In the genomic region with DNA sequence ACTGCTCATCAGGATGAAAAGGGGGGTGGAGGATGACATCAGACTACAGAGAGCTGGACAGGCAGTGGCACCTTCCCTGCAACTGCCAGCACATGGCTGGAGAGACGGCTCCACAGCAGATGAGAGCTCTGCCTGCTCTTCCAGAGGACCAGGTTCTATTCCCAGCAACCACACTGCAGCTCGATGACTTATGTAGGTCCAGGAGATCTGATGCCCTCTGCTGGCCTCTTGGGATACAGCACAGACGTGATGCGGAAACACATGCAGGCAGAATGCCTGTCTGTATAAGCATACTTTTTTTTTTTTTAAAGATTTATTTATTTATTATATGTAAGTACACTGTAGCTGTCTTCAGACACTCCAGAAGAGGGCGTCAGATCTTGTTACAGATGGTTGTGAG, we compare ENCODE assay signal across 7 mouse cellular contexts. TPM values are rescaled to one million over a fixed set of nuclear protein-coding genes. Genes with fewer than 3 reads are reported as not detected.
DNase-seq lines count a peak whose midpoint lies in the region; TF ChIP-seq lines count a peak whose summit lies in the region.

No protein-coding gene starts in this region.

- TF ChIP-seq POLR2A in embryonic fibroblast, embryonic 13.5 days (IDR thresholded peaks at IDR 0.05; ENCODE audit: low read depth, low read length), result no peak

- no peak overlapping the region for H3K4me3 ChIP-seq in left cerebral cortex, adult 2 months
- H3K4me3 ChIP-seq in embryonic fibroblast, embryonic 13.5 days (ENCODE audit: insufficient read depth, low read length), result no peak overlapping the region

- peak; percentile 53 for TF ChIP-seq CTCF in left cerebral cortex, adult 2 months (IDR thresholded peaks at IDR 0.05)
- TF ChIP-seq CTCF in embryonic fibroblast, embryonic 13.5 days (IDR thresholded peaks at IDR 0.05; ENCODE audit: borderline replicate concordance, insufficient read depth, low read length), result peak; percentile 54; the same call in 1 of the 2 replicates

- no peak overlapping the region for H3K27ac ChIP-seq in left cerebral cortex, adult 2 months
- no peak overlapping the region for H3K27ac ChIP-seq in embryonic fibroblast, embryonic 13.5 days (ENCODE audit: insufficient read depth, low read length)

- DNase-seq in left cerebral cortex, adult 2 months (ENCODE audit: extremely low spot score in 1 of 2, low spot score in 2 of 2), result no peak
- no peak for DNase-seq in left cerebral cortex, adult 11 months (ENCODE audit: low spot score)
- DNase-seq in R1 (ENCODE audit: low read depth, low spot score), result peak; percentile 82
- peak; percentile 76 for DNase-seq in splenic B cell, adult 2 months (ENCODE audit: low read depth, low spot score)
- DNase-seq in layer of hippocampus, postnatal 14 days (ENCODE audit: low spot score in 2 of 2), result no peak
- DNase-seq in frontal cortex, postnatal 36 days (ENCODE audit: low spot score in 2 of 2), result no peak

- H3K27me3 ChIP-seq in splenic B cell, adult 2 months (ENCODE audit: control insufficient read depth, insufficient read depth, low read length, poor library complexity, severe bottlenecking), result no peaks in the 10 kb centered on the region

- H3K36me3 ChIP-seq in splenic B cell, adult 2 months (ENCODE audit: control insufficient read depth, insufficient read depth, low read length, poor library complexity, severe bottlenecking), result no peaks in the 10 kb centered on the region; the same call in 1 of the 2 replicates

- intact Hi-C loops in left cerebral cortex, adult 2 months (cut with DNase I), result no loop called here

- no peaks in the 10 kb centered on the region for H3K4me1 ChIP-seq in embryonic fibroblast, embryonic 13.5 days (ENCODE audit: control insufficient read depth, insufficient read depth, low read length)

RNA-seq across cellular contexts. Expression of a gene that starts 6.8 kb away (rescaled TPM):
- 10 to 100 TPM; 27.2 to 28.0 TPM for total RNA-seq in left cerebral cortex, adult 2 months (2021)
- 11.0 and 11.9 TPM in 2 replicates for polyA plus RNA-seq in embryonic fibroblast, embryonic 13.5 days (2011; ENCODE audit: insufficient read length, low read depth, missing spikeins)
- 10 to 100 TPM; 25.0 to 26.4 TPM for total RNA-seq in layer of hippocampus, postnatal 14 days (2021)

RNA-seq across cellular contexts. Expression of a gene that starts 22.3 kb away (rescaled TPM):
- 1 to 10 TPM; 1.4 TPM for total RNA-seq in left cerebral cortex, adult 2 months (2021)
- polyA plus RNA-seq in embryonic fibroblast, embryonic 13.5 days (2011; ENCODE audit: insufficient read length, low read depth, missing spikeins), result 8.0 and 8.1 TPM in 2 replicates
- 1 to 10 TPM; 1.8 to 2.1 TPM for total RNA-seq in layer of hippocampus, postnatal 14 days (2021)

RNA-seq across cellular contexts. Expression of a gene that starts 39.2 kb away (rescaled TPM):
- 10 to 100 TPM; 44.8 to 48.8 TPM for total RNA-seq in left cerebral cortex, adult 2 months (2021)
- polyA plus RNA-seq in embryonic fibroblast, embryonic 13.5 days (2011; ENCODE audit: insufficient read length, low read depth, missing spikeins), result 18.2 and 18.3 TPM in 2 replicates
- 10 to 100 TPM; 43.5 to 48.8 TPM for total RNA-seq in layer of hippocampus, postnatal 14 days (2021)

RNA-seq across cellular contexts. Expression of a gene that starts 42.3 kb away (rescaled TPM):
- 100 to 1,000 TPM; 575 to 581 TPM for total RNA-seq in left cerebral cortex, adult 2 months (2021)
- 0.55 and 1.4 TPM in 2 replicates for polyA plus RNA-seq in embryonic fibroblast, embryonic 13.5 days (2011; ENCODE audit: insufficient read length, low read depth, missing spikeins)
- total RNA-seq in layer of hippocampus, postnatal 14 days (2021), result 100 to 1,000 TPM; 288 to 332 TPM

Comparison
In these comparisons a context has a peak if more than half of its experiments do, and no peak if none do; other contexts are left out.
1. DNase-seq: peak in R1 (single experiment) and splenic B cell, adult 2 months (single experiment); none in left cerebral cortex, adult 2 months (0 of 2), left cerebral cortex, adult 11 months (single experiment), layer of hippocampus, postnatal 14 days (0 of 2) and frontal cortex, postnatal 36 days (0 of 2).